Mouse (Mus musculus) embryonic facial prominence, embryonic 10.5 days (tissue): ENCODE measurements around the gene Scimp. TPM values are rescaled to one million over a fixed set of nuclear protein-coding genes. Genes with fewer than 3 reads are reported as not detected.

Source experiments
- DNase-seq: peaks from one replicate; pipeline ENCODE4 v3.0.0-alpha.2; 2017; ENCODE audit warnings: low spot score
- H3K27ac ChIP-seq: fragments of 300-500 bp; sonication (generic); replicated peaks from 2 replicates; pipeline ENCODE4 v1.5.1; 2016; ENCODE audit warnings: mild to moderate bottlenecking
- H3K27me3 ChIP-seq: fragments of 300-500 bp; sonication (generic); replicated peaks from 2 replicates; pipeline ENCODE4 v1.6.1; 2016; ENCODE audit warnings: low read depth, mild to moderate bottlenecking; ENCODE audit not compliant: poor library complexity, severe bottlenecking
- H3K36me3 ChIP-seq: fragments of 300-500 bp; sonication (generic); replicated peaks from 2 replicates; pipeline ENCODE4 v1.6.1; 2016; ENCODE audit warnings: mild to moderate bottlenecking, moderate library complexity
- H3K4me1 ChIP-seq: fragments of 300-500 bp; sonication (generic); 2 replicates; pipeline ENCODE4 v1.6.1; 2016
- H3K4me3 ChIP-seq: fragments of 300-500 bp; sonication (generic); 2 replicates; pipeline ENCODE4 v1.5.1; 2016; ENCODE audit warnings: mild to moderate bottlenecking, moderate library complexity
- H3K9me3 ChIP-seq: fragments of 300-500 bp; sonication (generic); 2 replicates; pipeline ENCODE4 v1.6.1; 2016; ENCODE audit warnings: mild to moderate bottlenecking
- WGBS: fragments of 180-500 bp; shearing (Covaris S2); methylation state at CpG from one replicate; pipeline ENCODE4 v1.1.7; 2016; 5-methylcytosine and 5-hydroxymethylcytosine counted together
- polyA plus RNA-seq: library from polyadenylated mRNA; unstranded; fragments of >200 nt; fragmentation: Nextera tagmentation; extraction: Ambion mirVana; gene quantifications from 2 replicates; pipeline ENCODE4 v1.2.1, GENCODE M21; 2016

Gene Scimp
- polyA plus RNA-seq = not detected in 2 replicates

DNA sequence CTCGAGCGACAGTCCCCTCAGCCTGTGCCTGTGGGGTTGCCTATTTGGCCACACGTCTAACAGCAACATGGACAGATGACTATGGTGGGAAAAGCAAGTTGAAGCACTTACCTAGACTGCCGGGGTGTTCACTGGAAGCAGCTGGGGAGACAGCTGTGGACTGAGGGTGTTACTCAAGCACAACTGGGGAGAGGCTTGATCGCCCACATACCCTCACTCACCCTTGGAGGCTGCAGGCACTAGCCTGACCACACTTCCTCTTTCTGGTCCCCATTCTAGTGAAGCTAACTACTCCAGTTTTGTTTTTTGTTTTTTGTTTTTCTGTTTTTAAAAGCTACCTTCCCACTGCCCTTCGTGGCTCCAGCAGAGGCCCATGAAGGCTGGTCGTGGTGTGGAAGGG is at the start of gene Scimp:
TSS of gene Scimp (minus strand) at position 222 of the 400 bp plus-strand sequence.
- no peaks in the 10 kb centered on the region for H3K4me1 ChIP-seq
- no peaks in the 10 kb centered on the region for H3K9me3 ChIP-seq
- no peak within 1 kb of the TSS for H3K27ac ChIP-seq
- WGBS = 80% methylated on average over 7 of the region's 7 CpGs
- no peaks in the 10 kb centered on the region for H3K27me3 ChIP-seq
- no peak within 1 kb of the TSS for H3K4me3 ChIP-seq
- DNase-seq = no peak
- no peaks in the 10 kb centered on the region for H3K36me3 ChIP-seq

DNA sequence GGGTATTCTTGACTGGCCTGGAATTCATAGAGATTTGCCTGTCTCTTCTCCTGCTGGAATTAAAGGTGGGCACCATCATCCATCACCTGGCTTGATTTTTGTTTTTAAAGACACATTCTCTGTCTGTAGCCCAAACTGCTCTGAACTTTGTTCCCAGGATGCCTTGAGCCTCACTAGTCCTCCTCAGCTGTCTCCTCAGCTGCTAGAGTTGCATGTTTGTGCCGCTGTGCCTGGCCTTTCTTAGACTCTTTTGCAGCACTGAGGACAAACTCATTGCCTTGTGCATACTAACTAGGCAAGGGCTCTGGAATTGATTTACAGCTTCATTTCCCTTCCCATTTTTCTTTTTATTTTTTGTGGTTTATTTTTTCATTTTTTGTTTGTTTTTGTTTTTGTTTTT is 48.0 kb upstream of the Scimp start:
- no peaks in the 10 kb centered on the region; the same call in 1 of the 2 replicates for H3K36me3 ChIP-seq
- WGBS = 98% methylated on average over 1 of the region's 1 CpGs
- DNase-seq = no peak

DNA sequence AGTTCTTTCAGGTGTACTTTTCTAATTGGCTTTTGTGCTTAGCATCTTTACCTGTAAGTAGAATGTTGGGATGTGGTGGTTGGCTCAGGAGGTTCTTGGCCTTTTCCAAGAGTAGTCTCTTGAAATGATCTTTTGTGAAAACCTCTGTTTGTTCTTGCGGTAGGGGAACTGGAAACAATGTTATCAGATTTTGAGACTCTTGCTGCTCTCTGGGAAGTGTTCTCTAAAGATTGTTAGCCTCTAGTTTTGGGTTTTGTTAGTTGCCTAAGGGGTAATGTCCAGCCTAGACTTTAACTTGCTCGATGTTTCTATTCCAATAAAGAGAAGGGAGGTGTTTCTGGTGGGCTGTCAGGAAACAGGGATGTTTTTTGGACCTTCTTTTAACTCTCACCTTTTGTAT is 33.6 kb upstream of the Scimp start:
- H3K4me3 ChIP-seq = peak overlapping the region; percentile 99
- peaks cover 26% of the 10 kb centered on the region for H3K4me1 ChIP-seq
- DNase-seq = no peak
- no peak overlapping the region for H3K27ac ChIP-seq
- no peaks in the 10 kb centered on the region for H3K27me3 ChIP-seq
- H3K36me3 ChIP-seq = no peaks in the 10 kb centered on the region
- WGBS = 51% methylated on average over 2 of the region's 2 CpGs
- H3K9me3 ChIP-seq = no peaks in the 10 kb centered on the region

More for the DNA sequence above, 48.0 kb upstream of the Scimp start:
- Histone ChIP-seq H3K27ac (no peak overlapping the region), H3K4me3 (no peak overlapping the region), H3K27me3 (no peaks in the 10 kb centered on the region), H3K9me3 (no peaks in the 10 kb centered on the region), H3K4me1 (no peaks in the 10 kb centered on the region)

DNA sequence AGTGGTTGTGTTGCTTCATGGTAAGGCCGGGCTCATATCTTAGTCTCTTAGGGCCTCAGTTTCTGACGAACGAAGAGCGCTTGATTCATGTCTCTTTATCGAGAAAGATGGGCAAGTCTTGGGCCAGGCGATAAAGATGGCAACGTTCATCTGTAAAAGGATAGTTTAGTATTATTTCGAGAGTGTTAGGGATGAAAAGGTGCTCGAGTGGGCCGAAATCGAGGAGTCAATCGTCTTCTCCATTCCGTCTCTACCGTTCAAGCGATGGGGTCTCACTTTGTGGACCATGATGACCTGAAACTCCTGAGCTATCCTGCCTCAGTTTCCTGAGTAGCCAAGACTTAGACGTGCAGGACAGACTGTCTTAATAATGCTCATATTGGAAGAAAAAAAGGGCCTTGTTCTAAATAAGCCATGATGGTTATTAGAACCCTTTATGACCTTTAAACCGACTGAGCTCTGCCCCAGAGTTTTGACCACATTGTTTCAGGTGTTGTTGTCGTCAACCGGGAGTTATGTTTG is 33.1 kb upstream of the Scimp start:
- peak overlapping the region; percentile 99 for H3K4me3 ChIP-seq
- no peaks in the 10 kb centered on the region for H3K36me3 ChIP-seq
- no peaks in the 10 kb centered on the region for H3K9me3 ChIP-seq
- DNase-seq = no peak
- H3K27me3 ChIP-seq = no peaks in the 10 kb centered on the region
- WGBS = 6% methylated on average over 19 of the region's 19 CpGs
- H3K4me1 ChIP-seq = peaks cover 26% of the 10 kb centered on the region
- peak overlapping the region; percentile 95 for H3K27ac ChIP-seq

DNA sequence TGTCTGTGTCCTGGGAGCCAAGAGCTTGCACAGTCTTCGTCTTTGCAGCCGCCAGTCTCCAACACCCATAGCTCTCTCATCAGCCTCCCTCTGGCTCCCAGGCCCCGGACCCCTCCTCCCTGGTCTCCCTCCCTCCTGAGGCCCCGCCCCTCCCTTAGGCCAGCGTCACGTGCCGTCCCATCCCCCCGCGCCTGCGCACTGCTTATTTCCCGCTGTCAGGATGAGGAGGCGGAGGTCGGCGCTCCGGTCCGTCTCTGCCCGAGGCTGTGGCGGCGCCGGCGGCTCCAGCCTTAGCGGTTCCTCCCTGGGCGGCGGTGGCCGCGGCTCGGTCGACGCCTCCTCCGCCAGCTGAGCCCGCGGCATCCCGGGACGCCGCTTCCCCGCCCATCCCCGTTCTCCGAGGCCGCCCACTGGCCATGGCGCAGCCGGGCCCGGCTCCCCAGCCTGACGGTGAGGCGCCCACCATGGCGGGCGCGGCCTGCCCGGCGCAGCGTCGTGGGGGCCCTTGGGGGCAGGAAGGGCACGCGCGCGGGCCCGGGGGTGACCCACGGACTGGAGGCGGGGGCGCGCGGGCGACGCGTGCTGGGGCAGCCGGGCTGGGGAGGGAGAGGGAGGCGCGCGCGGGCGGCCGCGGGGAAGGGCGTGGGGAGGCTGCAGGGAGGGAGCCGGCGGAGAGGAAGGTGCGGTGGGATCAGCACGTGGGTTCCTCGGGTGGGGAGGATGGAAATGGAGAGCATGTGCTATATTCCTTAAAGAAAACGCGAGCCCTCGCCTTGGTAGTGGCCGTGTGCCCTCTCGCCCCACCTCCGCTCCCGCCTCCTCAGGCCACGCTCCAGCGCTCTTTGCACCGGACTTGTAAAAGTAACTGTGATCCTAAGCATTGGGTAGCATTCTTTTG is 32.4 kb upstream of the Scimp start, which contains the start of gene Rabep1:
TSS of gene Rabep1 (plus strand) at position 220 of the 898 bp plus-strand sequence.
- Histone ChIP-seq H3K4me3 (peak within 1 kb of the TSS; percentile 99), H3K27ac (peak within 1 kb of the TSS; percentile 95), H3K36me3 (no peaks in the 10 kb centered on the region), H3K4me1 (peaks cover 26% of the 10 kb centered on the region), H3K9me3 (no peaks in the 10 kb centered on the region), H3K27me3 (no peaks in the 10 kb centered on the region)
- DNase-seq = peak; percentile 99
- under 1% methylated on average over 87 of the region's 88 CpGs for WGBS

DNA sequence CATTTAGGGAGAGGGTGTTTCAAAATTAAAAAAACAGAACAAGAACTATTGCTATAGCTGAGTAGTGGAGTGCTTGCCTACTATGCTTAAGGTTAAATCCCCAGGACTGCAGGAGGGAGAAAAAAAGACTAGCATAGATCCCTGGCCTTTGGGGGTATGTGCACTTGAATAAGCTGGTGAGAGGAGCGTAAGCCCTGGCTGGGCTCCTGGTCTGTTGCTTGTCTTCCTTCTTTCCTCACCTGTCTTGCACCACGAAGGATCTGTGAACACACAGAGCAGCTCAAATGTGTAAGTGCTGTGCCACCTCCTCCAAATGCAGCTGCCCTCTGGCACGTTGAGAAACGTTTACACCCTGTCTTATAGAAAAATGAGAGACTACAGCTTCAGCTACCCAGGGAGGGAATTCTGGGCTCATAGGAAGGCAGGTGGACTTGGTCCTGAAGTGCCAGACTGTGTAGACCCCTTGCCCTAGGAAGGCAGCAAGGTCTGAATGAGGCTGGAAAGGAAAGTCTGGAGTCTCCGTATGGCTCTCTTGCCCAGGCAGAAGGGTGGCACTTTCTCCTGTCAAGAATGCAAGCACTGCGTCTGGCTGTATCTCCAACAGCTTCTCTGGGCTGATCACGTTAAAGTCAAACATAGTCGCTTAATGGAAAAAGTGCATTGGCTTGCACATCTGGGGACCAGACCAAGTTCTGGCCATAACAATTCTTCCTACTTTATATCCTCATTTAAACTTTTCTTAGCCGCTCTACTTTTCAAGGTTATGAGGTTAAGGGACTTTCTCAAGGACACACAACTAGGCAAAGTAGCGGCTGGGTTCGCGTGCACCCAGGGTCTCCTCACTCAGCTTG is 31.5 kb upstream of the Scimp start:
- H3K27me3 ChIP-seq = no peaks in the 10 kb centered on the region
- peak; percentile 19 for DNase-seq
- peak overlapping the region; percentile 99 for H3K4me3 ChIP-seq
- H3K9me3 ChIP-seq = no peaks in the 10 kb centered on the region
- peaks cover 26% of the 10 kb centered on the region for H3K4me1 ChIP-seq
- H3K27ac ChIP-seq = peak overlapping the region; percentile 95
- H3K36me3 ChIP-seq = no peaks in the 10 kb centered on the region
- 18% methylated on average over 12 of the region's 12 CpGs for WGBS

DNA sequence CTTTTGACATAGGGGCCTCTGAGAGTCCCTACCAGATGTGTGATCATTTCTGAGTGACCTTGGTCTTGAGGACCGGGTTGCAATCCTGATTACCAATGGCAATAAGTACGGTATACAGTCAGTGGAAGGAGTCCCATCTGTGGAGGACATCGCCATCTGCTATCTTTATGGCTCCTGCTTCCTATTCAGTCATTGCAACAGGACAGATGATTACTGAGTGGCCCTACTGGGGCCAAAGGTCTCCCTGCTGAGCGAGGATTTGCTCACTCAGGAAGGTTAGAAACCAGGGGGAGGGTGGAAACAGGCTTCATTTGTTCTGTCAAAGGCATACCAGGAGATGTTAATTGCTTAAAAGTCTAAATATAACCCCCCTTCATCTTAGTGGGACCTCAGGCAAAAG is 30.6 kb upstream of the Scimp start:
- H3K27ac ChIP-seq = no peak overlapping the region
- DNase-seq = no peak
- whole genome bisulfite sequencing = 50% methylated on average over 4 of the region's 4 CpGs

DNA sequence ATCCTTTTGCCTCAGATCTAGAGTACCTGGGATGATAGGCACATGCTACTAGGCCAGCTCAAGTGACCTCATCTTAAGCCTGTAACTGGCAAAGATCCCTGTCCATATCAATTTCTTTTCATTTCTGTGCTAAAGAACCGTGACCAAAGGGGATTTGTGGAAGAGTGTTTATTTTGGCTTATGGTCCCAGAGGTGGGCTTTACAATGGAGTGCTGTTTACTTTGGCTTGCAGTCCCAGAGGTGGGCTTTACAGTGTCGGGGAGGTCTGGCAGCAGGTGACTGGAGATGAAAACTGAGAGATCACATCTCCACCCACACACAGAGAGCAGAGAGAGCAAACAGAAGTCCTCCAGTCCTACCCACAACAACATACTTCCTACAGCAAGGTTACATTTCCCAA is 26.2 kb upstream of the Scimp start:
- no peak for DNase-seq
- no peaks in the 10 kb centered on the region for H3K9me3 ChIP-seq
- no peaks in the 10 kb centered on the region for H3K36me3 ChIP-seq
- H3K4me3 ChIP-seq = no peak overlapping the region
- no peak overlapping the region for H3K27ac ChIP-seq
- no peaks in the 10 kb centered on the region for H3K27me3 ChIP-seq
- peaks cover 2% of the 10 kb centered on the region for H3K4me1 ChIP-seq
- 46% methylated on average over 2 of the region's 2 CpGs for WGBS

More for the DNA sequence above, 30.6 kb upstream of the Scimp start:
- H3K9me3 ChIP-seq = no peaks in the 10 kb centered on the region
- no peaks in the 10 kb centered on the region for H3K27me3 ChIP-seq
- no peak overlapping the region for H3K4me3 ChIP-seq
- peaks cover 26% of the 10 kb centered on the region for H3K4me1 ChIP-seq
- H3K36me3 ChIP-seq = no peaks in the 10 kb centered on the region

DNA sequence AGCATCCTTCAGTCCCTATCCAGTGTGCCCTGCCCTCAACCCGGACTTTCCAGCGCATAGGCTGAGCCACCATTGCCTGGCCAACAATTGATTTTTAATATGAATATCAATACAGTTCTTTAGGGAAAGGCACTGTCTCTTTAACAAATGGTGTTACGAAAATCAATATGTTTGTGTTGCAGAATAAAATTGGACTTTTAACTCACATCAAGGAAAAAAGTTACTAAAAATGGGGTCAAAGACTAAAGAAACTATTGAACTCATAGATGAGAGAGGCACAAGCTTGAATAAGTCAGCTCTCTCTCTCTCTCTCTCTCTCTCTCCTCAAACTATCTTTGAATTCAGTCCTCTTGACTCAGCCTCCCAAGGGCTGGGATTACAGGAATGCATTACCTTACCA is 24.6 kb upstream of the Scimp start:
- H3K27me3 ChIP-seq = no peaks in the 10 kb centered on the region
- H3K4me3 ChIP-seq = no peak overlapping the region
- DNase-seq = no peak
- 91% methylated on average over 3 of the region's 3 CpGs for WGBS
- H3K9me3 ChIP-seq = no peaks in the 10 kb centered on the region; the same call in 1 of the 2 replicates
- no peaks in the 10 kb centered on the region for H3K4me1 ChIP-seq
- H3K27ac ChIP-seq = no peak overlapping the region
- H3K36me3 ChIP-seq = no peaks in the 10 kb centered on the region

DNA sequence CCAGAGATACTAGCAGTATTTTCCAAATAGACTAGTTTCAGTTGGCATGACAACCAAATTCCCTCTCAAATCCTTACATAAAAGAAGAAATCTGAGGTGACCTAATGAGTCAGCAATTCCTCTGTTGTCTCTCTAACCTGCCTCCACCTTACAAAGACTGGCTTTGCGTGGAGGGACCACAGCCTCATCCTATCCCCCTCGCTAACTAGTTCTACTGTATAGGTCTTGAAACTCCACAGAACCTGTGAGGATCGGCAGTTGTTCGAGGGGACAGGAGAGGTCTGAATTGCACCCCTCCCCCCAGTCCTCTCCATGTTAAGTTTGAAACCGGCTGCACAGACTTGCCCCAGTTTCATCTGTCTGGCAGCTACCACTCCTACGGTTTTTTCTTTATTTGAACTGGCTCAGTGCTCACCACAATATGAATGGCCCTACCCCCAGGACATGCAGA is 23.0 kb upstream of the Scimp start:
- no peaks in the 10 kb centered on the region for H3K36me3 ChIP-seq
- 70% methylated on average over 6 of the region's 6 CpGs for WGBS
- no peaks in the 10 kb centered on the region; the same call in 1 of the 2 replicates for H3K9me3 ChIP-seq
- no peak overlapping the region for H3K4me3 ChIP-seq
- no peak for DNase-seq
- H3K27ac ChIP-seq = no peak overlapping the region; the same call in 1 of the 2 replicates
- no peaks in the 10 kb centered on the region for H3K27me3 ChIP-seq
- no peaks in the 10 kb centered on the region for H3K4me1 ChIP-seq

DNA sequence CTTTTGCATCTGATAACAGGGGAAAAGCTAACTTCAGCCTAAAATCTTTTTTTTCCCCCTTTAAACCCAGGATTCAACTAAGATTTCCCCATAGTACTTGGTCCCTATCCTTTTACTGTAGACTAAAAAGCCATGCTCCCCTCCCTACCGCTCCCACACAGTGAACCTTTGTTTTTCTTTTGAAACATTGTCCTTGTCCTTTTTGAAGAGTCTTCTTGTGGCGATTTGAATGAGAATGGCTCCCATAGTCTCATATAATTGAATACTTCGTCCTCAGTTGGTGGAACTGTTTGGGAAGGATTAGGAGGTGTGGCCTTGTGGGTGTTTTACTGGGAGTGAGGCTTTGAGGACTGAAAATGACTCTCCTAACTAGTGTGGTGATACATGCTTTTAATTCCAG is 21.4 kb upstream of the Scimp start:
- no peak for DNase-seq
- WGBS = 71% methylated on average over 3 of the region's 3 CpGs
- H3K27me3 ChIP-seq = no peaks in the 10 kb centered on the region
- no peaks in the 10 kb centered on the region for H3K36me3 ChIP-seq
- no peak overlapping the region for H3K4me3 ChIP-seq
- no peaks in the 10 kb centered on the region; the same call in 1 of the 2 replicates for H3K9me3 ChIP-seq
- H3K4me1 ChIP-seq = peaks cover 3% of the 10 kb centered on the region; the same call in 1 of the 2 replicates
- no peak overlapping the region for H3K27ac ChIP-seq

DNA sequence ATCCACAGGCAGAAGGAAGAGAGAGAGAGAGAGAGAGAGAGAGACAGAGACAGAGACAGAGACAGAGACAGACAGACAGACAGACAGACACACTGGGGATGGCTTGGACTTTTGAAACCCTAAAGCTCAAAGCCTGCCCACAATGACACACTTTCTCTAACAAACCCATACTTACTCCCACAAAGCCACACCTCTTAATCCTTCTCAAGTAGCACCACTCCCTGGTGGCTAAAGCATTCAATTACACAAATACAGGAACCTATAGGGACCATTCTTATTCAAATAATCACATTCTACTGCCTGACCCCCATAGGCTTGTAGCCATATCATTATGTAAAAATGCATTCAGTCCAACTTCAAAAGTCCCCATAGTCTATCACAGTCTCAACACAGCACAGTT is 21.0 kb upstream of the Scimp start:
- no peaks in the 10 kb centered on the region; the same call in 1 of the 2 replicates for H3K9me3 ChIP-seq
- no peak overlapping the region for H3K4me3 ChIP-seq
- no peaks in the 10 kb centered on the region for H3K36me3 ChIP-seq
- H3K4me1 ChIP-seq = peaks cover 3% of the 10 kb centered on the region; the same call in 1 of the 2 replicates
- no peak for DNase-seq
- H3K27me3 ChIP-seq = no peaks in the 10 kb centered on the region
- no peak overlapping the region for H3K27ac ChIP-seq
